Mouse (Mus musculus) gastrocnemius, postnatal 4 days (tissue): ENCODE measurements around the gene Gm14147. TPM values are rescaled to one million over a fixed set of nuclear protein-coding genes. Genes with fewer than 3 reads are reported as not detected.
"Not testable (repeated sequence)": the region's sequence is repeated elsewhere in the genome, so short reads cannot be mapped to it uniquely, and the experiment has no call there.

Source experiments
- DNase-seq, 2 experiments: peaks; one replicate each; pipeline ENCODE4 v3.0.0; 2021 to 2022; ENCODE audit warnings: low spot score in 2 of 2, mixed read lengths in 2 of 2
- long read RNA-seq, 2 experiments: library from polyadenylated mRNA; stranded (forward); transcript quantifications; one replicate each; pipeline ENCODE4 v2.0.0; 2021
- total RNA-seq, 2 experiments: library from RNA; stranded (reverse); gene quantifications; 2 replicates each; pipeline ENCODE4 v1.2.3; 2021

Gm14147 gene
- not detected for total RNA-seq
- long read RNA-seq, experiment 1, result 0 reads
- long read RNA-seq, experiment 2, result 0 reads

- not testable (repeated sequence) for DNase-seq
These were observed at the start of gene Gm14147 for GRCm38 (mm10) chr2:151097945-151098344. Gene Gm14147, plus strand, starts transcription at chr2:151098245.

GRCm38 (mm10) chr2:151056637-151057036 is 41.4 kb upstream of the Gm14147 start:
- no peak for DNase-seq

- DNase-seq, result not testable (repeated sequence)
These were observed 5.8 kb upstream of the Gm14147 start, which contains the start of gene Gm14151 for GRCm38 (mm10) chr2:151092250-151092649. Gene Gm14151, minus strand, starts transcription at chr2:151092350.

Other genes starting within 250 kb of the Gm14147 start
- 10 to 100 TPM; 34.8 to 36.3 TPM for gene Abhd12, start 193.5 kb upstream of the Gm14147 start, total RNA-seq
- 1 to 10 TPM; 5.7 to 7.7 TPM for gene Gins1, start 192.8 kb upstream of the Gm14147 start, total RNA-seq
- 1 to 10 TPM in 1 of 2 experiments, under 1 TPM in 1; 0.62 to 1.5 TPM for gene Ninl, start 58.9 kb upstream of the Gm14147 start, total RNA-seq
- 10 to 100 TPM in 1 of 2 experiments, 1 to 10 TPM in 1; 8.7 to 11.2 TPM for gene Nanp, start 58.8 kb upstream of the Gm14147 start, total RNA-seq
- not detected for gene Gm14151, start 5.9 kb upstream of the Gm14147 start, total RNA-seq